Mouse (Mus musculus): Measurements from ENCODE around the gene Il1rl1.
A peak's percentile ranks its signal among the peaks of the same experiment; 100 is the strongest.

The Il1rl1 gene

GRCm38 (mm10) chr1:40418512-40418911 lies 10.9 kb upstream of the Il1rl1 start:
- H3K36me3 ChIP-seq (ENCODE audit: control insufficient read depth, insufficient read depth, low read length, poor library complexity, severe bottlenecking): no peaks in the 10 kb centered on the region
- DNase-seq (ENCODE audit: low read depth, low spot score): no peak
- no peaks in the 10 kb centered on the region for H3K27me3 ChIP-seq (ENCODE audit: control insufficient read depth, insufficient read depth, low read length, poor library complexity, severe bottlenecking)

DNA sequence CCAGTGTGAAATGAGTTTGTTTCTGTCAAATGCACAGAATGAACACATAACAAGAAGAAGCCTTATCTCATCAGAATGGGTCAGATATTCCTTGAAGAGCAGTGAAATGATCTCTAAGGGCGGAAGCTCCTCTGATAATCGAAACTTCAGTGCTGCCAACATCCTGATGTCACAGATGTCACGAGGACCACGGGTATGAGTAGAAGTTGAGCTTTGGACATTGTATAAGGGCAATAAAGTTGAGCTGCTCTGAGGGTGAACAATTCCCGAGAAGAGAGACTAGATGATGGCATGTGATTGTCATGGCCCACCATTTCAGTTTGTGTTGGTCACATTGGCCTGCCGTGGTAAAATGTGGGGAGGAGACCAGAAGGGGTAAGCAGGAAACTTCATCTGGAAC lies 5.5 kb upstream of the Il1rl1 start:
- Histone ChIP-seq H3K36me3 (ENCODE audit: control insufficient read depth, insufficient read depth, low read length, poor library complexity, severe bottlenecking) (no peaks in the 10 kb centered on the region), H3K27me3 (ENCODE audit: control insufficient read depth, insufficient read depth, low read length, poor library complexity, severe bottlenecking) (no peaks in the 10 kb centered on the region)
- no peak for DNase-seq (ENCODE audit: low read depth, low spot score)

DNA sequence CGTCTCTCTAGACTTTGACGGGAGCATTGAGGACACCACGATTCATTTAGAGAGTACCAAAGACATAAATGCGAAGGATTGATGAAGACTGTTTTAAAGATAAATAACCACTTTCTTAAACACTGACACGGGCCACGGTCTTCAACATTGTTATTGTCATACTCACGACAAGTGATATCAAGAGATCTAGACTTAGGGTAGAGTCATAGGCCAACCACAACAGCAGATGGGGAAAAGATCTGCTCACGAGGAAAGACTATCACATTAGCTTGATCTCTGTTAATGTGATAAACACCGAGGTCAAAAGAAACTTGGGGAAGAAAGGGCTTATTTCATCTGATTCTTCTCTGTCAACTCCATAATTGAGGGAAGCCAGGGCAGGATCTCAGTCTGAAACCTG lies 2.1 kb upstream of the Il1rl1 start:
- no peaks in the 10 kb centered on the region for H3K27me3 ChIP-seq (ENCODE audit: control insufficient read depth, insufficient read depth, low read length, poor library complexity, severe bottlenecking)
- no peaks in the 10 kb centered on the region for H3K36me3 ChIP-seq (ENCODE audit: control insufficient read depth, insufficient read depth, low read length, poor library complexity, severe bottlenecking)
- DNase-seq (ENCODE audit: low read depth, low spot score): no peak

DNA sequence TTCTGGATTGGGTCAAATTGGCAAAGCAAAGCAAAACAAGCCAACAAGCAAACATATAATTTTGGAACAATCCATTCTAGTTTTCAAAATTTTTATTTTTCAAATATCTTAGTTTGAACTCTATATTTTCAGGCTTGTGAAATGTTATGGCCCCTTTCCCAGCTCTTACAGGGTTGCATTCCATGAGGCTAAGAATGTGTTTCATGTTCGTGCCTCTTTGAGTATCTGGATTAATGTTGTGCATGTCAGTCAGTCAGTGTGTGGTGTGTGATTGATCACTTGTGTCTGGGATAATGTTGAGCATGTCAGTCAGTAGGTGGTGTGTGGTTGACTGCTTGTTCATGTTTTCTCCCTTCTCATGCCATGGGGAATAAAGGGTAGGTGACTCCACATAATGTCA lies 1.5 kb upstream of the Il1rl1 start:
- no peaks in the 10 kb centered on the region for H3K36me3 ChIP-seq (ENCODE audit: control insufficient read depth, insufficient read depth, low read length, poor library complexity, severe bottlenecking)
- H3K27me3 ChIP-seq (ENCODE audit: control insufficient read depth, insufficient read depth, low read length, poor library complexity, severe bottlenecking): no peaks in the 10 kb centered on the region
- DNase-seq (ENCODE audit: low read depth, low spot score): no peak

DNA sequence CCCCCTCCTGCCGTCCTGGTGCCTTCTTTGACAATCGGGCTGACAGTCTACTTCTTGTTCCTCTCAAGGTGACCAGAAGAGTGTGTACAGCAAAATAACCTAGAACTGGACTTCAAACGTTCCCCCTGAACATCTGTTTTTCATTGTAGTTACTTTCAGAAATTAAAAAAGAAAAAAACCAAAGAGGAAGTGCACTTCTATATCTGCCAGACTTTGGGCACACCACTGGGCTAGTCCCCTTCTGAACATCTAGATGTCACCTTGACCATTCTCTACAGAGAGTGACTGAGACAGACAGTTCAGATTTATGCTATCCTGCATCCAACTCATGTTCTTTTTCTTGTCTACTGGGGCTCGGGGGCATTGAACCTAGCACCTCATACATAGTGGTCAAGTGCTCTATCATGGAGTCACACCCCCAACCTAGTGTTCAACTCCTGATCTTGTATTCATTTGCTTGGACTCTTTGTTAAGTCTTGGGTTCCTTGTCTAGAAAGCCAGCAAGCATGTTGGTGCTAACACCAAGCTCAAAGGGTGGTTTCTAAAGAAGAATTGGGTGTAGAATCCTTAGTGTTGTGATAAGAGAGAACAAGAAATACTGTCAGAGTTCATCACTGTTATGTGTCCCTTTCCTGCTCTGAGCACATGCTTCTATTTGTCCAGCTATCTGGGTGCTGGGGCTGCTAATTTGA lies 919 bp downstream of the Il1rl1 start:
- no peak for DNase-seq (ENCODE audit: low read depth, low spot score)
- H3K27me3 ChIP-seq (ENCODE audit: control insufficient read depth, insufficient read depth, low read length, poor library complexity, severe bottlenecking): no peaks in the 10 kb centered on the region
- H3K36me3 ChIP-seq (ENCODE audit: control insufficient read depth, insufficient read depth, low read length, poor library complexity, severe bottlenecking): no peaks in the 10 kb centered on the region

- DNase-seq (ENCODE audit: low read depth, low spot score): no peak
- Histone ChIP-seq H3K27me3 (ENCODE audit: control insufficient read depth, insufficient read depth, low read length, poor library complexity, severe bottlenecking) (no peaks in the 10 kb centered on the region), H3K36me3 (ENCODE audit: control insufficient read depth, insufficient read depth, low read length, poor library complexity, severe bottlenecking) (no peaks in the 10 kb centered on the region)
Measured at GRCm38 (mm10) chr1:40432169-40432568, 2.8 kb downstream of the Il1rl1 start.

- DNase-seq (ENCODE audit: low read depth, low spot score): no peak
- H3K27me3 ChIP-seq (ENCODE audit: control insufficient read depth, insufficient read depth, low read length, poor library complexity, severe bottlenecking): no peaks in the 10 kb centered on the region
- no peaks in the 10 kb centered on the region for H3K36me3 ChIP-seq (ENCODE audit: control insufficient read depth, insufficient read depth, low read length, poor library complexity, severe bottlenecking)
Measured at GRCm38 (mm10) chr1:40435936-40436335, 6.6 kb downstream of the Il1rl1 start.

GRCm38 (mm10) chr1:40437340-40437739 lies 8.0 kb downstream of the Il1rl1 start:
- DNase-seq (ENCODE audit: low read depth, low spot score): no peak
- H3K27me3 ChIP-seq (ENCODE audit: control insufficient read depth, insufficient read depth, low read length, poor library complexity, severe bottlenecking): no peaks in the 10 kb centered on the region
- no peaks in the 10 kb centered on the region for H3K36me3 ChIP-seq (ENCODE audit: control insufficient read depth, insufficient read depth, low read length, poor library complexity, severe bottlenecking)

- Histone ChIP-seq H3K36me3 (ENCODE audit: control insufficient read depth, insufficient read depth, low read length, poor library complexity, severe bottlenecking) (no peaks in the 10 kb centered on the region), H3K27me3 (ENCODE audit: control insufficient read depth, insufficient read depth, low read length, poor library complexity, severe bottlenecking) (no peaks in the 10 kb centered on the region)
- no peak for DNase-seq (ENCODE audit: low read depth, low spot score)
Measured at GRCm38 (mm10) chr1:40439504-40439903, 10.1 kb downstream of the Il1rl1 start.

DNA sequence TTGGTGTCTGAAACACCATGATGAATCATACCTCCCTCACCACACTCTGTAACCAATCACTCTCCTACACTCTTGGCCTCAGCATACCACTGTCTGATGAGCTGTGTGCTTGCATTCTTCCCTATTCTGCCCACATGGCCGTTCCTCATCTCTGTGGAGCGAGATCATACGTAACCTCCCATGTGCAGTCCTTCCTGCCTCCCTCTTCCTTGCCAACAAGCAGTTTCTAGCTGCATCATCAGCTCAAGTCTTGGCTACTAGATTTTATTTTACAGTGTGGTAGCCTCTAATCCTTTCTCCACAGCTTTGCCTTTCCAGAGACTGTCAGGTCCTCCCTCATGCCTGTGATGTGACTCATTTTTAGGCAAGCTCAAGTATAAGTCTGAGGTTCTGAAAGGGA lies 15.4 kb downstream of the Il1rl1 start:
- Histone ChIP-seq H3K36me3 (ENCODE audit: control insufficient read depth, insufficient read depth, low read length, poor library complexity, severe bottlenecking) (no peaks in the 10 kb centered on the region), H3K27me3 (ENCODE audit: control insufficient read depth, insufficient read depth, low read length, poor library complexity, severe bottlenecking) (no peaks in the 10 kb centered on the region)
- no peak for DNase-seq (ENCODE audit: low read depth, low spot score)

DNA sequence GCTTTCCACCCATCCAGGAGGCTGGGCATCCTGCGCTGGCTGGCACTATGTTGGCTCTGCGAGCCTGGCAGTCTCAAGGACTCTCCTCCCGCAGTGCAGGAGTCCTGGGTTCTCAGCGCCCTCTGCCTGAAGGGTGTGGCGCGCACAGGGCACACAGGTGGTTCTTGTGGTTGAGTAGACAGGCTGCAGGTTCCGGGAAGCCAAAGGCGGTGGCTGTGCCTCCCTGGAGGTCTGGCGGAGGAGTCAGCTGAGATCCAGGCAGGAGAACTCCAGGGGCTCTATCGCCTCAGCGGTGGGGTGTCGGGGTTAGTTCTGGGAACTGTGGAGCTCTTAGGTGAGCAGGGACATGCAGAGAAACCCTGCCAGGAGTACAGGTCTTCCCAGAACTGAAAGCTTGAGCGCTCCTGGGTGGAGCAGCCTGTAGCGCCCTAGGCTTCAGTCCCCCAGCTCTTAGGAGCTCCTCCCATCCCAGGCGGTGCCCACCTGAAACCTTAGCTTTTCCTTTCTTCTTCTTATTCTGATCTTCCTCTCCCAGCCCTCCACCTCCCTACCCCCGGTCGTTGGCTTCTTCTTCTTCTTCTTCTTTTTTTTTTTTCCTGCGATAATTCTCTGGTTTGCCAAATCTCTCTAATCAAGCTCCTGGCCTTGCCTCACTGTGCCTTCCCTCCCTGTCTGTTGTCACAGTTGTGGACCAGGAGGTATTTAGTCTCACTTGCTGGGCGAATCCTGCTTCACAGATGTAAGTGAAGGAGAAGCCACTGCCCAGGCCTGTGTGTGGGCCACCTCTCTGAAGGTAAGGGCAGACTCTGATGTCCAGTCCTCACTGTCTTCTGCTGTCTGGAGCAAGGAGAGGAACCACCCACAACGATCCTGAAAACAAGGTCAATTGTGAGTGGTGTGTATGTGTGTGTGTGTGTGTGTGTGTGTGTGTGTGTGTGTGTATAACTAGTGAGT lies 36.4 kb downstream of the Il1rl1 start, which contains the start of gene Il18r1:
Gene Il18r1, plus strand, starts transcription at position 76 of the 954 bp plus-strand sequence.
- no peaks in the 10 kb centered on the region for H3K36me3 ChIP-seq (ENCODE audit: control insufficient read depth, insufficient read depth, low read length, poor library complexity, severe bottlenecking)
- DNase-seq (ENCODE audit: low read depth, low spot score): peak; percentile 39
- no peaks in the 10 kb centered on the region for H3K27me3 ChIP-seq (ENCODE audit: control insufficient read depth, insufficient read depth, low read length, poor library complexity, severe bottlenecking)

- no peaks in the 10 kb centered on the region for H3K27me3 ChIP-seq (ENCODE audit: control insufficient read depth, insufficient read depth, low read length, poor library complexity, severe bottlenecking)
Measured at GRCm38 (mm10) chr1:40467306-40467705, 37.9 kb downstream of the Il1rl1 start.

DNA sequence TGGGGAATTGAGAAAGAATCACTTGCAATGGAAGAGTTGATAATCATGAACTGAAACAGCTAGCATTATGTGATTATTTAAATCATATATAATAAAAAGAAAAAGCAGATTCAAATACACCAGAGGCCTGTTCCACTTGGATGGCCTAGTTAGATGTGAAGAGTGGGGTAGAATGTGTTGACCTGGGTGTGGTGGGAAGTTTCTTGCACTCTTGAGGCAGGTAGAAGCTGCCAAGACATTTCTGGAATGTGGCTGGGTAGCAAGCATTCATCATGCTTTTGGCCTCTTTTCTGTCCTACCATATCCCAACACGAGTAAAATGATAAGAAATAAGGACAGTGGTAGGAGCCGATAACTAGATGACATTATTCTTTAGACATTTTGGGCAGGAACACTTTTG lies 39.4 kb downstream of the Il1rl1 start:
- H3K27me3 ChIP-seq (ENCODE audit: control insufficient read depth, insufficient read depth, low read length, poor library complexity, severe bottlenecking): no peaks in the 10 kb centered on the region
- DNase-seq (ENCODE audit: low read depth, low spot score): no peak

More at GRCm38 (mm10) chr1:40467306-40467705, 37.9 kb downstream of the Il1rl1 start:
- DNase-seq (ENCODE audit: low read depth, low spot score): no peak
- H3K36me3 ChIP-seq (ENCODE audit: control insufficient read depth, insufficient read depth, low read length, poor library complexity, severe bottlenecking): no peaks in the 10 kb centered on the region

DNA sequence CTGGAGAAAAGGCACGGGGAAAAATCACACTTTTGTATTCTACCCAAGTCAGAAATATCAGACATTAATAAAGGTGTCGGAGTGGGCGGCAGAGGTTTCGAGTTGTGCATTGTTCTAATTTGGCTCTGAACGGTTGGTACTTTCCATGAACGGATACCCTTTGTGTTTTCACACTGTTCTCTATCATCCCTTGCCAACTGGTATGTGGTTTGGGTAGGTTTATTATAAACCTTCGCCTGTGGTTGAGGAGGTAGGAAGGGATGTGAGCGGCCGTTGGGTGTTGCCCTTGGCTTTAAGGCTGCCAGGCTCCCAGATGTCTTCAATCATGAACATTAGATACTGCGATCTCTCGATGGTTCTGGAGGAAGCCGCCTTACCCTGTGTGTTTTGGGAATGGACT lies 40.5 kb downstream of the Il1rl1 start:
- H3K36me3 ChIP-seq (ENCODE audit: control insufficient read depth, insufficient read depth, low read length, poor library complexity, severe bottlenecking): no peaks in the 10 kb centered on the region
- H3K27me3 ChIP-seq (ENCODE audit: control insufficient read depth, insufficient read depth, low read length, poor library complexity, severe bottlenecking): no peaks in the 10 kb centered on the region
- no peak for DNase-seq (ENCODE audit: low read depth, low spot score)

More for the DNA sequence above, 39.4 kb downstream of the Il1rl1 start:
- no peaks in the 10 kb centered on the region for H3K36me3 ChIP-seq (ENCODE audit: control insufficient read depth, insufficient read depth, low read length, poor library complexity, severe bottlenecking)

GRCm38 (mm10) chr1:40472401-40472800 lies 43.0 kb downstream of the Il1rl1 start:
- no peak for DNase-seq (ENCODE audit: low read depth, low spot score)
- no peaks in the 10 kb centered on the region for H3K36me3 ChIP-seq (ENCODE audit: control insufficient read depth, insufficient read depth, low read length, poor library complexity, severe bottlenecking)
- H3K27me3 ChIP-seq (ENCODE audit: control insufficient read depth, insufficient read depth, low read length, poor library complexity, severe bottlenecking): no peaks in the 10 kb centered on the region
